Mouse (Mus musculus): Measurements from ENCODE around the gene Mag. TPM values are rescaled to one million over a fixed set of nuclear protein-coding genes. Genes with fewer than 3 reads are reported as not detected.

Gene Mag
- polyA plus RNA-seq, 2 experiments: 0.11 to 0.13 TPM

GRCm38 (mm10) chr7:30884047-30884446 is 30.6 kb downstream of the Mag start:
- H3K36me3 ChIP-seq (replicated peaks; ENCODE audit: control insufficient read depth, insufficient read depth, low read depth): no peaks in the 10 kb centered on the region
- H3K9me3 ChIP-seq (ENCODE audit: control insufficient read depth, low read length): no peaks in the 10 kb centered on the region
- no peak overlapping the region for H3K4me3 ChIP-seq (ENCODE audit: insufficient read depth in 1 of 2, low read depth in 2 of 2, low read length in 2 of 2)
- H3K27ac ChIP-seq: no peak overlapping the region
- DNase-seq (ENCODE audit: low read depth in 3 of 3, low spot score in 3 of 3) (no peak), ATAC-seq (ENCODE audit: insufficient read depth) (no peak)
- no peaks in the 10 kb centered on the region for H3K27me3 ChIP-seq (ENCODE audit: control insufficient read depth, insufficient read depth, low read length)
- no peaks in the 10 kb centered on the region for H3K4me1 ChIP-seq (replicated peaks; ENCODE audit: control insufficient read depth in 2 of 2, insufficient read depth in 2 of 2, low read length in 1 of 2)
- TF ChIP-seq CTCF (IDR thresholded peaks at IDR 0.05; ENCODE audit: low read depth) (no peak), EP300 (IDR thresholded peaks at IDR 0.05; ENCODE audit: low read depth) (no peak)
- no peak overlapping the region for H3K4me2 ChIP-seq (ENCODE audit: low read depth)
- no peak overlapping the region for H3K9ac ChIP-seq (replicated peaks)

GRCm38 (mm10) chr7:30881367-30881766 is 33.3 kb downstream of the Mag start:
- no peak for ATAC-seq (ENCODE audit: insufficient read depth)
- Histone ChIP-seq H3K4me1 (replicated peaks; ENCODE audit: control insufficient read depth in 2 of 2, insufficient read depth in 2 of 2, low read length in 1 of 2) (no peaks in the 10 kb centered on the region), H3K27ac (no peak overlapping the region), H3K9ac (replicated peaks) (no peak overlapping the region), H3K36me3 (replicated peaks; ENCODE audit: control insufficient read depth, insufficient read depth, low read depth) (no peaks in the 10 kb centered on the region), H3K27me3 (ENCODE audit: control insufficient read depth, insufficient read depth, low read length) (no peaks in the 10 kb centered on the region), H3K4me2 (ENCODE audit: low read depth) (no peak overlapping the region), H3K9me3 (ENCODE audit: control insufficient read depth, low read length) (no peaks in the 10 kb centered on the region), H3K4me3 (ENCODE audit: insufficient read depth in 1 of 2, low read depth in 2 of 2, low read length in 2 of 2) (no peak overlapping the region)
- no peak for TF ChIP-seq CTCF (IDR thresholded peaks at IDR 0.05; ENCODE audit: low read depth)
- no peak for TF ChIP-seq EP300 (IDR thresholded peaks at IDR 0.05; ENCODE audit: low read depth)
- no peak for DNase-seq (ENCODE audit: low read depth in 3 of 3, low spot score in 3 of 3)
- 57% methylated on average over 3 of the region's 3 CpGs for WGBS (ENCODE audit: insufficient replicate concordance)

GRCm38 (mm10) chr7:30880176-30880575 is 34.5 kb downstream of the Mag start, which contains the start of gene Cd22:
Gene Cd22, minus strand, starts transcription at chr7:30880342.
- no peak for TF ChIP-seq CTCF (IDR thresholded peaks at IDR 0.05; ENCODE audit: low read depth)
- TF ChIP-seq EP300 (IDR thresholded peaks at IDR 0.05; ENCODE audit: low read depth): no peak
- H3K27me3 ChIP-seq (ENCODE audit: control insufficient read depth, insufficient read depth, low read length): no peaks in the 10 kb centered on the region
- no peak within 1 kb of the TSS for H3K4me2 ChIP-seq (ENCODE audit: low read depth)
- H3K9me3 ChIP-seq (ENCODE audit: control insufficient read depth, low read length): no peaks in the 10 kb centered on the region
- no peak within 1 kb of the TSS for H3K4me3 ChIP-seq (ENCODE audit: insufficient read depth in 1 of 2, low read depth in 2 of 2, low read length in 2 of 2)
- no peaks in the 10 kb centered on the region for H3K36me3 ChIP-seq (replicated peaks; ENCODE audit: control insufficient read depth, insufficient read depth, low read depth)
- no peaks in the 10 kb centered on the region for H3K4me1 ChIP-seq (replicated peaks; ENCODE audit: control insufficient read depth in 2 of 2, insufficient read depth in 2 of 2, low read length in 1 of 2)
- ATAC-seq (ENCODE audit: insufficient read depth) (no peak), DNase-seq (ENCODE audit: low read depth in 3 of 3, low spot score in 3 of 3) (no peak)
- no peak within 1 kb of the TSS for H3K9ac ChIP-seq (replicated peaks)
- H3K27ac ChIP-seq: no peak within 1 kb of the TSS
- WGBS (ENCODE audit: insufficient replicate concordance): 22% methylated on average over 7 of the region's 7 CpGs

DNA sequence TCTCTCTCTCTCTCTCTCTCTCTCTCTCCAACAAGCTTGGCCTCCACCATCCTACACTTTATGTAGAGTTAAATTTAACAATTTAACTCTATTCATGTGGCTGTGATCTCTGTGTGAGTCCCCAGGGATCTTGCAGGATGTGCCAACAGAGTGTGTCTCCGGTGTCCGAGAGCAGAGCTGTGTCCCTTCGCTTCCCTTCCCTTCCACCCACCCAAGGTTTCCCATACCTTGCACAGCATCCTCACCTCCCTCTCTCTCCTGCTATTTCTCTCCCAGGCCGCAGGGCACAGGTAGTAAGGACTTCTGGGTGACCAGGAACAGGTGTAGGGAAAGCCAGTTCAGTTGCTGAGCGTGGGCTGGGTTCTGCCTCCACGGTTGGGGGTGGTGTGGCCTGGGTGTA is 35.7 kb downstream of the Mag start:
- Histone ChIP-seq H3K4me1 (replicated peaks; ENCODE audit: control insufficient read depth in 2 of 2, insufficient read depth in 2 of 2, low read length in 1 of 2) (no peaks in the 10 kb centered on the region), H3K9ac (replicated peaks) (no peak overlapping the region), H3K27ac (no peak overlapping the region), H3K9me3 (ENCODE audit: control insufficient read depth, low read length) (no peaks in the 10 kb centered on the region), H3K4me2 (ENCODE audit: low read depth) (no peak overlapping the region), H3K27me3 (ENCODE audit: control insufficient read depth, insufficient read depth, low read length) (no peaks in the 10 kb centered on the region), H3K36me3 (replicated peaks; ENCODE audit: control insufficient read depth, insufficient read depth, low read depth) (no peaks in the 10 kb centered on the region), H3K4me3 (ENCODE audit: insufficient read depth in 1 of 2, low read depth in 2 of 2, low read length in 2 of 2) (no peak overlapping the region)
- TF ChIP-seq CTCF (IDR thresholded peaks at IDR 0.05; ENCODE audit: low read depth) (no peak), EP300 (IDR thresholded peaks at IDR 0.05; ENCODE audit: low read depth) (no peak)
- DNase-seq (ENCODE audit: low read depth in 3 of 3, low spot score in 3 of 3) (no peak), ATAC-seq (ENCODE audit: insufficient read depth) (no peak)
- 42% methylated on average over 6 of the region's 6 CpGs for WGBS (ENCODE audit: insufficient replicate concordance)

GRCm38 (mm10) chr7:30873083-30873482 is 41.6 kb downstream of the Mag start:
- ATAC-seq (ENCODE audit: insufficient read depth) (no peak), DNase-seq (ENCODE audit: low read depth in 3 of 3, low spot score in 3 of 3) (peak in 2 of 3 experiments; percentile 17 to 24)
- Histone ChIP-seq H3K9me3 (ENCODE audit: control insufficient read depth, low read length) (no peaks in the 10 kb centered on the region), H3K9ac (replicated peaks) (no peak overlapping the region), H3K4me2 (ENCODE audit: low read depth) (no peak overlapping the region), H3K4me1 (replicated peaks; ENCODE audit: control insufficient read depth in 2 of 2, insufficient read depth in 2 of 2, low read length in 1 of 2) (no peaks in the 10 kb centered on the region), H3K4me3 (ENCODE audit: insufficient read depth in 1 of 2, low read depth in 2 of 2, low read length in 2 of 2) (no peak overlapping the region), H3K27me3 (ENCODE audit: control insufficient read depth, insufficient read depth, low read length) (no peaks in the 10 kb centered on the region), H3K36me3 (replicated peaks; ENCODE audit: control insufficient read depth, insufficient read depth, low read depth) (no peaks in the 10 kb centered on the region), H3K27ac (no peak overlapping the region)
- WGBS (ENCODE audit: insufficient replicate concordance): 13% methylated on average over 15 of the region's 15 CpGs
- peak; percentile 77 for TF ChIP-seq CTCF (IDR thresholded peaks at IDR 0.05; ENCODE audit: low read depth)
- TF ChIP-seq EP300 (IDR thresholded peaks at IDR 0.05; ENCODE audit: low read depth): no peak

All from liver, embryonic 14.5 days (tissue).